Mouse (Mus musculus): ENCODE measurements around the gene Pfn3. TPM values are rescaled to one million over a fixed set of nuclear protein-coding genes. Genes with fewer than 3 reads are reported as not detected.

Gene Pfn3
- polyA plus RNA-seq, 1 experiment = not detected

- Histone ChIP-seq H3K4me3 (ENCODE audit: low read depth, low read length) (no peak overlapping the region), H3K36me3 (ENCODE audit: control insufficient read depth, insufficient read depth, low read length) (no peaks in the 10 kb centered on the region), H3K27me3 (ENCODE audit: control insufficient read depth, insufficient read depth, low read length) (peaks cover 19% of the 10 kb centered on the region), H3K4me1 (ENCODE audit: control insufficient read depth, insufficient read depth, insufficient read length, low read length) (peaks cover 22% of the 10 kb centered on the region), H3K27ac (ENCODE audit: insufficient read depth, low read depth, low read length) (no peak overlapping the region)
- 0 out of 2 replicates have a peak, but pooled peaks have one; percentile 20 for TF ChIP-seq POLR2A (IDR thresholded peaks at IDR 0.05; ENCODE audit: low read depth, low read length)
- TF ChIP-seq CTCF (IDR thresholded peaks at IDR 0.05; ENCODE audit: extremely low read depth, insufficient read length, insufficient replicate concordance, low read depth, low read length) = peak; percentile 80
- WGBS = 8% methylated on average over 12 of the region's 12 CpGs
Measured at GRCm38 (mm10) chr13:55418004-55418403, 3.0 kb upstream of the Pfn3 start.

GRCm38 (mm10) chr13:55413333-55413732, 1.7 kb downstream of the Pfn3 start:
- TF ChIP-seq CTCF (IDR thresholded peaks at IDR 0.05; ENCODE audit: extremely low read depth, insufficient read length, insufficient replicate concordance, low read depth, low read length) (no peak), POLR2A (IDR thresholded peaks at IDR 0.05; ENCODE audit: low read depth, low read length) (no peak)
- Histone ChIP-seq H3K36me3 (ENCODE audit: control insufficient read depth, insufficient read depth, low read length) (no peaks in the 10 kb centered on the region), H3K27me3 (ENCODE audit: control insufficient read depth, insufficient read depth, low read length) (0 out of 2 replicates have a peak, but pooled peaks cover 4% of the 10 kb centered on the region), H3K4me3 (ENCODE audit: low read depth, low read length) (no peak overlapping the region), H3K27ac (ENCODE audit: insufficient read depth, low read depth, low read length) (no peak overlapping the region), H3K4me1 (ENCODE audit: control insufficient read depth, insufficient read depth, insufficient read length, low read length) (peaks cover 6% of the 10 kb centered on the region)
- WGBS = 55% methylated on average over 12 of the region's 12 CpGs

DNA sequence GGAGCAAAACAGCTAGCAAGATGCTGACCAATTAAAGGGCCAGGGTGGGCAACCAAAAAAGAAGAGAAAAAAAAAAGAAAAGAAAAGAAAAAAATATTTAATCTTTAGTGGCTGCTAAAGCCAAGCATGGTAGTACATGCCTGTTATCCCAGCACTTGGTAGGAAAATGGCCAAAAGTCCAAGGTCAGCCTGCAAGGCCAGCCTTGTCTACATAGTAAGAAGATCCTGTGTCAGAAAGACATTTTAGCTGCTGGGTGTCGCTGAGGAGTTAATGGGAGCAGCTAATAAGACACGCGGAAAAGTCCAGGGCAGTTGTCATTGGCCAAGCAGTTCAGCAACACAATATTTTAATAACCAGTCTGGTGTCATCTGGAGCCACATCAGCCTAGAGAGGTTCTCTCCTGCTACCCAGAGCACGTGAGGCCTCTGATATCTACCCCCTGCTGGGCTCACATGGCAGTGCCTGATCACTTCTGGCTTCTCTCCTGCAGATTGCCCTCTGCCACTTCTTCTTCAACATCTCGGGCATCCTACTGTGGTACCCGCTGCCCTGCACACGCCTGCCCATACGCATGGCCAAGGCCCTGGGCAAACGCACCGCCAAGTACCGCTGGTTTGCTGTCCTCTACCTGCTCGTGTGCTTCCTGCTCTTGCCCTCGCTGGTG, 2.3 kb downstream of the Pfn3 start:
- Histone ChIP-seq H3K36me3 (ENCODE audit: control insufficient read depth, insufficient read depth, low read length) (no peaks in the 10 kb centered on the region), H3K4me3 (ENCODE audit: low read depth, low read length) (no peak overlapping the region), H3K27ac (ENCODE audit: insufficient read depth, low read depth, low read length) (no peak overlapping the region), H3K4me1 (ENCODE audit: control insufficient read depth, insufficient read depth, insufficient read length, low read length) (peaks cover 4% of the 10 kb centered on the region), H3K27me3 (ENCODE audit: control insufficient read depth, insufficient read depth, low read length) (0 out of 2 replicates have a peak, but pooled peaks cover 4% of the 10 kb centered on the region)
- TF ChIP-seq POLR2A (IDR thresholded peaks at IDR 0.05; ENCODE audit: low read depth, low read length) = no peak
- TF ChIP-seq CTCF (IDR thresholded peaks at IDR 0.05; ENCODE audit: extremely low read depth, insufficient read length, insufficient replicate concordance, low read depth, low read length) = no peak
- WGBS = 79% methylated on average over 13 of the region's 13 CpGs

DNA sequence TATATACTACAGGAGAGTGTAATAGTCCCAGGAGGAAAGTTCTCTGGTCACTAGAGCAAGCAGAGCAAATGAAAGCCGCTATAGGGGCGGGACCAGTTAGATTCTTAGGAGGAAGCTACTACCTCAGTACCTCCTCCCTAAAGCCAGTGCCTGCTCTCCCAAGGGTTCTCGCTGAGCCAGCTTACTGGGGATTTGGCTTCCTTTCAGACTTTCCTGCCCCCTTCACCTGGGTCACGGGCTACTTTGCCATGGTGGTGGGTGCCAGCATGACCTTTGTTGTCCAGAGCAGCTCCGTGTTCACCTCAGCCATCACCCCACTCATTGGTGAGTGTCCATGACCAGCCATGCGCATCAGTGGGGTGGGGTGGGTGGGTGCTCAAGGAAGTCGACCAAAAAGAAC, 3.2 kb downstream of the Pfn3 start:
- 67% methylated on average over 7 of the region's 7 CpGs for WGBS
- Histone ChIP-seq H3K27me3 (ENCODE audit: control insufficient read depth, insufficient read depth, low read length) (0 out of 2 replicates have a peak, but pooled peaks cover 4% of the 10 kb centered on the region), H3K27ac (ENCODE audit: insufficient read depth, low read depth, low read length) (no peak overlapping the region), H3K4me1 (ENCODE audit: control insufficient read depth, insufficient read depth, insufficient read length, low read length) (peaks cover 6% of the 10 kb centered on the region), H3K36me3 (ENCODE audit: control insufficient read depth, insufficient read depth, low read length) (no peaks in the 10 kb centered on the region), H3K4me3 (ENCODE audit: low read depth, low read length) (no peak overlapping the region)
- TF ChIP-seq CTCF (IDR thresholded peaks at IDR 0.05; ENCODE audit: extremely low read depth, insufficient read length, insufficient replicate concordance, low read depth, low read length) (no peak), POLR2A (IDR thresholded peaks at IDR 0.05; ENCODE audit: low read depth, low read length) (no peak)

GRCm38 (mm10) chr13:55408546-55409120, 6.4 kb downstream of the Pfn3 start:
- TF ChIP-seq CTCF (IDR thresholded peaks at IDR 0.05; ENCODE audit: extremely low read depth, insufficient read length, insufficient replicate concordance, low read depth, low read length) (no peak), POLR2A (IDR thresholded peaks at IDR 0.05; ENCODE audit: low read depth, low read length) (no peak)
- Histone ChIP-seq H3K27ac (ENCODE audit: insufficient read depth, low read depth, low read length) (no peak overlapping the region), H3K27me3 (ENCODE audit: control insufficient read depth, insufficient read depth, low read length) (no peaks in the 10 kb centered on the region), H3K36me3 (ENCODE audit: control insufficient read depth, insufficient read depth, low read length) (no peaks in the 10 kb centered on the region), H3K4me3 (ENCODE audit: low read depth, low read length) (no peak overlapping the region), H3K4me1 (ENCODE audit: control insufficient read depth, insufficient read depth, insufficient read length, low read length) (peaks cover 2% of the 10 kb centered on the region)
- 83% methylated on average over 19 of the region's 19 CpGs for WGBS

GRCm38 (mm10) chr13:55407341-55407740, 7.7 kb downstream of the Pfn3 start:
- no peak overlapping the region for H3K27ac ChIP-seq (ENCODE audit: insufficient read depth, low read depth, low read length)
- WGBS = 42% methylated on average over 4 of the region's 4 CpGs
- no peaks in the 10 kb centered on the region for H3K27me3 ChIP-seq (ENCODE audit: control insufficient read depth, insufficient read depth, low read length)
- no peak overlapping the region for H3K4me3 ChIP-seq (ENCODE audit: low read depth, low read length)
- TF ChIP-seq POLR2A (IDR thresholded peaks at IDR 0.05; ENCODE audit: low read depth, low read length) (no peak), CTCF (IDR thresholded peaks at IDR 0.05; ENCODE audit: extremely low read depth, insufficient read length, insufficient replicate concordance, low read depth, low read length) (no peak)
- no peaks in the 10 kb centered on the region for H3K36me3 ChIP-seq (ENCODE audit: control insufficient read depth, insufficient read depth, low read length)
- H3K4me1 ChIP-seq (ENCODE audit: control insufficient read depth, insufficient read depth, insufficient read length, low read length) = peaks cover 2% of the 10 kb centered on the region; the same call in 1 of the 2 replicates

- no peak for TF ChIP-seq CTCF (IDR thresholded peaks at IDR 0.05; ENCODE audit: extremely low read depth, insufficient read length, insufficient replicate concordance, low read depth, low read length)
- no peak for TF ChIP-seq POLR2A (IDR thresholded peaks at IDR 0.05; ENCODE audit: low read depth, low read length)
- no peak overlapping the region for H3K27ac ChIP-seq (ENCODE audit: insufficient read depth, low read depth, low read length)
- H3K4me3 ChIP-seq (ENCODE audit: low read depth, low read length) = no peak overlapping the region
- 62% methylated on average over 13 of the region's 13 CpGs for WGBS
- peaks cover 2% of the 10 kb centered on the region for H3K4me1 ChIP-seq (ENCODE audit: control insufficient read depth, insufficient read depth, insufficient read length, low read length)
- no peaks in the 10 kb centered on the region for H3K36me3 ChIP-seq (ENCODE audit: control insufficient read depth, insufficient read depth, low read length)
- H3K27me3 ChIP-seq (ENCODE audit: control insufficient read depth, insufficient read depth, low read length) = no peaks in the 10 kb centered on the region
Measured at GRCm38 (mm10) chr13:55405783-55406390, 9.1 kb downstream of the Pfn3 start.

Data from small intestine, adult 2 months (tissue).